Mouse (Mus musculus): Measurements from ENCODE around the gene Abhd2.

GRCm38 (mm10) chr7:79375594-79375993, 102.6 kb downstream of the Abhd2 start:
- TF ChIP-seq CTCF (IDR thresholded peaks at IDR 0.05; ENCODE audit: low read depth) (no peak), EP300 (IDR thresholded peaks at IDR 0.05; ENCODE audit: low read depth) (no peak)

Data from liver, postnatal 0 days (tissue).